Mouse (Mus musculus) kidney, adult 2 months (tissue): ENCODE measurements around the gene Spock2.

Experiments used
- CTCF ChIP-seq: fragments of 200-500 bp; conservative IDR thresholded peaks from 2 replicates; pipeline ENCODE4 v1.5.1; 2011; ENCODE audit warnings: low read depth, mild to moderate bottlenecking, control low read depth, low read length, moderate library complexity, mixed read lengths; ENCODE audit not compliant: insufficient read depth, insufficient read length
- POLR2A ChIP-seq: fragments of 200-500 bp; IDR thresholded peaks from one replicate; pipeline ENCODE4 v1.6.1; 2011; ENCODE audit warnings: low read depth, low read length, control low read depth

- TF ChIP-seq CTCF (no peak), POLR2A (no peak)
Observed at GRCm38 (mm10) chr10:60078561-60078917, 27.5 kb upstream of the Spock2 start.
